Mouse (Mus musculus): Measurements from ENCODE around the gene Dusp22.

DNA sequence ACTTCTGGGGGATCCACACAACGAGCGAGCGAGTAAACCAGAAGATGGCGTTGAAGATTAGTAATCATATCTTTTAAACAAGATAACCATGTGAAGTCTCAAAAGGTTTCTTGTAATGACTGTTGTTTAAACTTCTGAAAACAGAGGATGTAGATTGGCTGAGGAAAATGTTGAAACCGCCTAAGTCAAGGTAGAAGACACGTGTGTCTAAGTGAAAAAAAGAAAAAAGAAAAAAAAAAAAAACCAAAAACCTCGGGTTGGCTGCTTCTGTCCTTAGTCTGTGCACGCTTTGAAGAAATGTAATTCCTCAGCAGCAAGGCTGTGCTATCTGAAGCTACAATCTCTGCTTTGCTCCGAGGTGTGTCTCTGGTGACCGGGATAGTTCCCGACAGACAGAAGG is 87.7 kb downstream of the Dusp22 start:
- TF ChIP-seq CTCF (conservative IDR thresholded peaks at IDR 0.05; ENCODE audit: insufficient read depth, insufficient read length, low read depth, low read length) (no peak), POLR2A (IDR thresholded peaks at IDR 0.05; ENCODE audit: low read depth, low read length) (no peak)

Measured in kidney, adult 2 months (tissue).